Mouse (Mus musculus) ES-E14 (cell line): ENCODE measurements at regions not wholly inside any gene's neighbourhood (a gene's known extent, or its start where the extent isn't known, plus 50 kb on each side); places are given as distances from the start of the nearest gene placed in this dataset.
"Not testable (repeated sequence)": the region's sequence is repeated elsewhere in the genome, so short reads cannot be mapped to it uniquely, and the experiment has no call there.

Source experiments
- CHD2 ChIP-seq: IDR thresholded peaks from 2 replicates; pipeline ENCODE4 v1.6.1; 2014; ENCODE audit warnings: mild to moderate bottlenecking, low read depth, low read length, inconsistent platforms
- HCFC1 ChIP-seq: IDR thresholded peaks from 2 replicates; pipeline ENCODE4 v1.6.1; 2012; ENCODE audit warnings: low read length, inconsistent platforms, borderline replicate concordance; ENCODE audit not compliant: insufficient read depth
- MAFK ChIP-seq: IDR thresholded peaks from 2 replicates; pipeline ENCODE4 v1.6.1; 2014; ENCODE audit warnings: mild to moderate bottlenecking, low read depth, low read length, inconsistent platforms; ENCODE audit not compliant: insufficient read depth
- ZC3H11A ChIP-seq: IDR thresholded peaks from 2 replicates; pipeline ENCODE4 v1.6.1; 2012; ENCODE audit warnings: low read depth, mild to moderate bottlenecking, inconsistent platforms, low read length, borderline replicate concordance
- ZNF384 ChIP-seq: IDR thresholded peaks from 2 replicates; pipeline ENCODE4 v1.6.1; 2012; ENCODE audit warnings: low read depth, low read length, inconsistent platforms

GRCm38 (mm10) chr16:31573833-31574232 lies 89.4 kb upstream of the Dlg1 start:
- TF ChIP-seq ZC3H11A, CHD2, HCFC1, MAFK, ZNF384: not testable (repeated sequence)
